Mouse (Mus musculus) MEL (cell line): Measurements from ENCODE around the gene Catsper1. TPM values are rescaled to one million over a fixed set of nuclear protein-coding genes. Genes with fewer than 3 reads are reported as not detected.

ENCODE experiments used
- DNase-seq: peaks from one replicate; pipeline ENCODE4 v3.0.0; 2011; ENCODE audit warnings: low read depth, low spot score
- H3K27ac ChIP-seq: 2 replicates; pipeline ENCODE4 v1.5.1; 2012; ENCODE audit warnings: low read depth, mild to moderate bottlenecking, control low read depth, low read length, moderate library complexity; ENCODE audit not compliant: control insufficient read depth
- H3K27me3 ChIP-seq, 2 experiments: fragments of 150-350 bp in 1 of 2; sonication (generic) in 1 of 2; 2 replicates each; pipeline ENCODE4 v1.6.1; 2012; ENCODE audit warnings: low read length in 2 of 2, mild to moderate bottlenecking in 2 of 2, improper control_type of control experiment in 1 of 2, moderate library complexity in 1 of 2; ENCODE audit not compliant: insufficient read depth in 2 of 2, control insufficient read depth in 1 of 2
- H3K36me3 ChIP-seq, 2 experiments: 2 replicates each; pipeline ENCODE4 v1.6.1; 2012 to 2014; ENCODE audit warnings: low read length in 2 of 2, improper control_type of control experiment in 1 of 2, inconsistent platforms in 1 of 2, mild to moderate bottlenecking in 1 of 2; ENCODE audit not compliant: insufficient read depth in 2 of 2, control insufficient read depth in 1 of 2
- H3K4me1 ChIP-seq, 2 experiments: fragments of 150-350 bp in 1 of 2; sonication (generic) in 1 of 2; 2 replicates each; pipeline ENCODE4 v1.6.1; 2012; ENCODE audit warnings: low read length in 2 of 2, improper control_type of control experiment in 1 of 2, mild to moderate bottlenecking in 1 of 2; ENCODE audit not compliant: insufficient read depth in 2 of 2, control insufficient read depth in 1 of 2
- H3K4me3 ChIP-seq, 2 experiments: fragments of 150-350 bp in 1 of 2; sonication (generic) in 1 of 2; 2 replicates each; pipeline ENCODE4 v1.5.1; 2012; ENCODE audit warnings: low read depth in 2 of 2, low read length in 2 of 2, mild to moderate bottlenecking in 2 of 2, moderate library complexity in 2 of 2, control low read depth in 1 of 2, improper control_type of control experiment in 1 of 2; ENCODE audit not compliant: control insufficient read depth in 1 of 2, insufficient read depth in 1 of 2
- H3K79me2 ChIP-seq: 2 replicates; pipeline ENCODE4 v1.6.1; 2012; ENCODE audit warnings: mild to moderate bottlenecking, low read length, moderate library complexity; ENCODE audit not compliant: control insufficient read depth, poor library complexity, insufficient read depth
- H3K9ac ChIP-seq: 2 replicates; pipeline ENCODE4 v1.6.1; 2012; ENCODE audit warnings: low read depth, mild to moderate bottlenecking, control low read depth, low read length, moderate library complexity; ENCODE audit not compliant: control insufficient read depth, poor library complexity, severe bottlenecking
- H3K9me3 ChIP-seq: fragments of 150-350 bp; sonication (generic); replicated peaks from 2 replicates; pipeline ENCODE4 v1.6.1; 2012; ENCODE audit warnings: mild to moderate bottlenecking, low read length, improper control_type of control experiment, moderate library complexity; ENCODE audit not compliant: insufficient read depth
- CHD2 ChIP-seq: IDR thresholded peaks from 2 replicates; pipeline ENCODE4 v1.6.1; 2011; ENCODE audit warnings: low read length, improper control_type of control experiment
- CTCF ChIP-seq, 3 experiments: IDR thresholded peaks in 2 of 3; conservative IDR thresholded peaks in 1 of 3; 2 replicates each; pipeline ENCODE4 v1.5.1; 2011 to 2012; ENCODE audit warnings: low read length in 3 of 3, low read depth in 2 of 3, mild to moderate bottlenecking in 2 of 3, improper control_type of control experiment in 1 of 3, inconsistent platforms in 1 of 3, mixed read lengths in 1 of 3, moderate library complexity in 1 of 3; ENCODE audit not compliant: control insufficient read depth in 1 of 3, insufficient read depth in 1 of 3, poor library complexity in 1 of 3, severe bottlenecking in 1 of 3
- E2F4 ChIP-seq: IDR thresholded peaks from 2 replicates; pipeline ENCODE4 v1.6.1; 2011; ENCODE audit warnings: low read depth, low read length, improper control_type of control experiment, borderline replicate concordance
- ELF1 ChIP-seq: IDR thresholded peaks from 2 replicates; pipeline ENCODE4 v1.6.1; 2014; ENCODE audit warnings: low read depth, mild to moderate bottlenecking, inconsistent platforms, low read length, improper control_type of control experiment, moderate library complexity
- ETS1 ChIP-seq: IDR thresholded peaks from 2 replicates; pipeline ENCODE4 v1.6.1; 2012; ENCODE audit warnings: low read depth, mild to moderate bottlenecking, inconsistent platforms, low read length, improper control_type of control experiment, moderate library complexity
- MYC ChIP-seq: IDR thresholded peaks from 2 replicates; pipeline ENCODE4 v1.6.1; 2011; ENCODE audit warnings: low read depth, mild to moderate bottlenecking, low read length, improper control_type of control experiment, moderate library complexity
- NELFE ChIP-seq: IDR thresholded peaks from 2 replicates; pipeline ENCODE4 v1.6.1; 2011; ENCODE audit warnings: low read depth, low read length, improper control_type of control experiment
- POLR2AphosphoS2 ChIP-seq: IDR thresholded peaks from 2 replicates; pipeline ENCODE4 v1.6.1; 2011; ENCODE audit warnings: low read length, improper control_type of control experiment
- POLR2AphosphoS5 ChIP-seq: IDR thresholded peaks from 2 replicates; pipeline ENCODE4 v1.6.1; 2012; ENCODE audit warnings: low read depth, borderline replicate concordance, mild to moderate bottlenecking, inconsistent platforms, low read length, moderate library complexity, mixed read lengths
- RAD21 ChIP-seq: IDR thresholded peaks from 2 replicates; pipeline ENCODE4 v1.6.1; 2011; ENCODE audit warnings: mild to moderate bottlenecking, low read depth, low read length, improper control_type of control experiment
- RCOR1 ChIP-seq: IDR thresholded peaks from 2 replicates; pipeline ENCODE4 v1.6.1; 2012; ENCODE audit warnings: low read depth, mild to moderate bottlenecking, inconsistent platforms, low read length, improper control_type of control experiment
- SIN3A ChIP-seq: IDR thresholded peaks from 2 replicates; pipeline ENCODE4 v1.6.1; 2012; ENCODE audit warnings: low read length, improper control_type of control experiment, inconsistent platforms
- UBTF ChIP-seq: IDR thresholded peaks from 2 replicates; pipeline ENCODE4 v1.6.1; 2012; ENCODE audit warnings: low read depth, mild to moderate bottlenecking, inconsistent platforms, low read length, improper control_type of control experiment, moderate library complexity, borderline replicate concordance; ENCODE audit not compliant: insufficient read depth
- USF2 ChIP-seq, 2 experiments: IDR thresholded peaks; 2 replicates each; pipeline ENCODE4 v1.6.1; 2011 to 2012; ENCODE audit warnings: improper control_type of control experiment in 2 of 2, low read length in 2 of 2, borderline replicate concordance in 1 of 2, inconsistent platforms in 1 of 2, low read depth in 1 of 2, mild to moderate bottlenecking in 1 of 2; ENCODE audit not compliant: insufficient read depth in 1 of 2
- ZC3H11A ChIP-seq: IDR thresholded peaks from 2 replicates; pipeline ENCODE4 v1.6.1; 2012; ENCODE audit warnings: low read depth, mild to moderate bottlenecking, inconsistent platforms, low read length, improper control_type of control experiment
- ZKSCAN1 ChIP-seq: IDR thresholded peaks from 2 replicates; pipeline ENCODE4 v1.6.1; 2012; ENCODE audit warnings: low read depth, mild to moderate bottlenecking, inconsistent platforms, low read length, improper control_type of control experiment, moderate library complexity
- polyA plus RNA-seq, 2 experiments: library from polyadenylated mRNA; stranded (reverse) in 1 of 2; unstranded in 1 of 2; fragments of >175 nt in 1 of 2; fragments of >200 nt in 1 of 2; gene quantifications; 2 replicates each; pipeline versions ENCODE4 v1.2.1 to v1.2.4; 2012; ENCODE audit warnings: low replicate concordance in 2 of 2, low read depth in 1 of 2; ENCODE audit not compliant: insufficient read length in 2 of 2, insufficient read depth in 1 of 2, missing spikeins in 1 of 2
- total RNA-seq: library from RNA; depleted of rRNA; stranded (reverse); fragments of 300-350 nt; gene quantifications from 2 replicates; pipeline ENCODE4 v1.2.3, GENCODE M21; 2012

Gene Catsper1
- total and polyA plus RNA-seq, 3 experiments = not detected

GRCm38 (mm10) chr19:5306968-5307734 is 28.4 kb upstream of the Catsper1 start (continued):
- TF ChIP-seq E2F4 = no peak
- TF ChIP-seq USF2 (IDR thresholded peaks at IDR 0.05; ENCODE audit: borderline replicate concordance in 1 of 2, insufficient read depth in 1 of 2, low read depth in 1 of 2, low read length in 2 of 2) = no peak

GRCm38 (mm10) chr19:5309025-5309424 is 26.5 kb upstream of the Catsper1 start:
- no peak for TF ChIP-seq CHD2
- no peak for TF ChIP-seq POLR2AphosphoS5
- no peak for TF ChIP-seq ETS1
- no peak for TF ChIP-seq ZKSCAN1
- TF ChIP-seq RCOR1 = no peak
- no peak for TF ChIP-seq NELFE
- no peak for TF ChIP-seq ELF1
- TF ChIP-seq UBTF = no peak
- TF ChIP-seq ZC3H11A = no peak
- no peak for TF ChIP-seq POLR2AphosphoS2
- TF ChIP-seq MYC = no peak
- no peak for TF ChIP-seq RAD21
- no peak for TF ChIP-seq CTCF (IDR thresholded peaks at IDR 0.05 in 2 of 3, conservative IDR thresholded peaks at IDR 0.05 in 1 of 3; ENCODE audit: control insufficient read depth in 1 of 3, insufficient read depth in 1 of 3, low read depth in 2 of 3, low read length in 3 of 3, poor library complexity in 1 of 3, severe bottlenecking in 1 of 3)
- H3K27ac ChIP-seq = no peak overlapping the region
- peak; percentile 41 for DNase-seq

GRCm38 (mm10) chr19:5313189-5313588 is 22.4 kb upstream of the Catsper1 start:
- no peak for DNase-seq
- Histone ChIP-seq H3K9me3 (no peaks in the 10 kb centered on the region), H3K4me1 (no peaks in the 10 kb centered on the region)
- TF ChIP-seq NELFE (no peak), SIN3A (no peak)
- TF ChIP-seq, all 39 proteins: peak for 0
- Histone ChIP-seq H3K36me3 (no peaks in the 10 kb centered on the region), H3K4me3 (no peak overlapping the region), H3K79me2 (no peaks in the 10 kb centered on the region), H3K27me3 (no peaks in the 10 kb centered on the region; a peak in 1 of 4 replicates), H3K9ac (no peak overlapping the region), H3K27ac (no peak overlapping the region)

More at GRCm38 (mm10) chr19:5309025-5309424, 26.5 kb upstream of the Catsper1 start:
- Histone ChIP-seq H3K36me3 (no peaks in the 10 kb centered on the region), H3K27me3 (no peaks in the 10 kb centered on the region; a peak in 1 of 4 replicates), H3K9ac (no peak overlapping the region), H3K9me3 (no peaks in the 10 kb centered on the region), H3K79me2 (no peaks in the 10 kb centered on the region), H3K4me3 (no peak overlapping the region), H3K4me1 (no peaks in the 10 kb centered on the region)
